Mouse (Mus musculus): ENCODE measurements around the gene Smurf1. TPM values are rescaled to one million over a fixed set of nuclear protein-coding genes. Genes with fewer than 3 reads are reported as not detected.

Smurf1 gene
- total RNA-seq, 1 experiment from 2014 or later = 11.8 TPM

- ATAC-seq (replicated peaks; ENCODE audit: insufficient number of reproducible peaks, low FRiP score, low TSS enrichment, poor library complexity, severe bottlenecking) = no peak
Observed at GRCm38 (mm10) chr5:144836100-144836499, 129.5 kb downstream of the Smurf1 start.

- ATAC-seq (replicated peaks; ENCODE audit: insufficient number of reproducible peaks, low FRiP score, low TSS enrichment, poor library complexity, severe bottlenecking) = no peak
Observed at GRCm38 (mm10) chr5:144831840-144832469, 133.7 kb downstream of the Smurf1 start.

DNA sequence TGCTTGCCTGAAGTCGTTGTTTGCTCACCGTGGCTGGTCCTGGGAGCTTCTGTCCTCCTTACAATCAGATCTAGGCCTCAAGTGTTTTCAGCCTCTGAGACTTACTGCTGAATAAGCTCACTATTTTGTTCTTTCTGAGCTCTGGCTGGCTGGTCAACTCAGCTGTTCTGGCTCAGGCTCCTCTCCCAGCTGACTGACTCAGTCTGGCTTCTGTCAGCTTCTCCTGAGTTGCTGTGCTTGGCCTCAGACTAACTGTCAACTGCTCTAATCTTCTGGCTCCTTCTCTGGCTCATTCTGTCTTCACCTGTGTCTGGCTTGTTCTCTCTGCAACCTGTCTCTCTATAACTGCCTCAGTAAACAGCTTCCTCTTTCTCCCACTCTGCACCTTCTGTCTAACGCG, 136.0 kb downstream of the Smurf1 start:
- no peak for ATAC-seq (replicated peaks; ENCODE audit: insufficient number of reproducible peaks, low FRiP score, low TSS enrichment, poor library complexity, severe bottlenecking)

DNA sequence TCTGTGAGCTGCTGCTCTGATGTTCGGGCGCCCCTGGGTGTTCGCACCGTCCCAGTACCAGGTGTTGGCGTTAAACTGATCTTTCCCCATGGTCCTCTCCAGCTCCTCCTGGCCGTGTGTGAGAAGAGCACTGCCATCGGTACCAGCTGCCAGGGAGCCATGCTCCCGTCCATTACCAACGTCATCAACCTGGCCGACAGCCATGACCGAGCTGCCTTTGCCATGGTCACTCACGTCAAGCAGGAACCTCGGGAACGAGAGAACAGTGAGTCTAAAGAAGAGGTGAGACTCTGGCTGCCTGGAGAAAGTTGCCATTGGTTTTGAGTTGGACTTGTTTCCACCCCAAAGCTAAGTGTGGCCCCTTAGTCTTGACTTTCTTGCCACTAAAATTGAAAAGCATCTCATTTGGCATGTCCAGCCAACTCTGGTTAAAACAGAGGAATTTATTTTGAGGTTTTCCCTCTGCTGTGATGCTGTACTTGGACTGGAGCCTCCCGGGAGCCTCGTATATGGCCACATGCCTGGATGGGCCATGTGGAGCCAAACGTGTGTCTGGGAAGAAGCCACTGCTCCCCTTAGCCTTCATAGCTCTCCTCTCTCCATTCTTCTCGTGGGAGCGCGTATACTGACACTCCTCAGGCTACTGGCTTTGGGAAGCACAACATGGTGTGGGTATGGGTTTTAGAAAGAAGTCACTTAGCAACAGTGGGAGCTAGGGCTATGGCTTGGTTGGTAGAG, 137.1 kb downstream of the Smurf1 start:
- ATAC-seq (replicated peaks; ENCODE audit: insufficient number of reproducible peaks, low FRiP score, low TSS enrichment, poor library complexity, severe bottlenecking) = no peak

Other genes starting within 250 kb of the Smurf1 start
- not detected in 3 replicates for gene Tmem130, start 204.0 kb downstream of the Smurf1 start, total RNA-seq (2017)
- gene Trrap, start 198.1 kb downstream of the Smurf1 start, total RNA-seq (2017) = 28.5 to 57.1 TPM (median 40.8 TPM) in 3 replicates
- gene Gm4871, start 66.9 kb upstream of the Smurf1 start, total RNA-seq (2017) = not detected in 3 replicates
- gene 1700018F24Rik, start 77.1 kb upstream of the Smurf1 start, total RNA-seq (2017) = not detected in 3 replicates
- 79.3 to 85.9 TPM (median 81.0 TPM) in 3 replicates for gene Arpc1a, start 118.0 kb upstream of the Smurf1 start, total RNA-seq (2017)
- gene Kpna7, start 118.2 kb upstream of the Smurf1 start, total RNA-seq (2017) = not detected in 3 replicates
- gene Arpc1b, start 148.4 kb upstream of the Smurf1 start, total RNA-seq (2017) = 406 to 524 TPM (median 463 TPM) in 3 replicates
- gene Pdap1, start 174.4 kb upstream of the Smurf1 start, total RNA-seq (2017) = 93.1 to 106 TPM (median 95.5 TPM) in 3 replicates
- 212 to 285 TPM (median 240 TPM) in 3 replicates for gene Bud31, start 174.5 kb upstream of the Smurf1 start, total RNA-seq (2017)
- 14.4 to 20.3 TPM (median 16.1 TPM) in 3 replicates for gene Ptcd1, start 201.3 kb upstream of the Smurf1 start, total RNA-seq (2017)
- gene Cpsf4, start 201.4 kb upstream of the Smurf1 start, total RNA-seq (2017) = 24.9 to 38.9 TPM (median 31.3 TPM) in 3 replicates
- gene Atp5j2, start 226.2 kb upstream of the Smurf1 start, total RNA-seq (2017) = 94.3 to 131 TPM (median 97.4 TPM) in 3 replicates
- 44.2 to 69.7 TPM (median 65.2 TPM) in 3 replicates for gene Zkscan14, start 236.0 kb upstream of the Smurf1 start, total RNA-seq (2017)
- 6.5 to 10.6 TPM (median 9.0 TPM) in 3 replicates for gene Zkscan5, start 238.7 kb upstream of the Smurf1 start, total RNA-seq (2017)

Data from monocyte, adult 5-6 weeks (primary cell).